Mouse (Mus musculus) G1E (cell line): ENCODE results near the gene Pi16. TPM values are rescaled to one million over a fixed set of nuclear protein-coding genes. Genes with fewer than 3 reads are reported as not detected.

Experiments
- ATAC-seq: 2 replicates; pipeline ENCODE4 v1.8.0; 2016; ENCODE audit warnings: mild to moderate bottlenecking; ENCODE audit not compliant: insufficient number of reproducible peaks, poor library complexity, low FRiP score, severe bottlenecking; ENCODE audit errors: extremely low read depth
- DNase-seq: peaks from one replicate; pipeline ENCODE4 v3.0.0; 2012; ENCODE audit warnings: low spot score
- H3K27me3 ChIP-seq: 2 replicates; pipeline ENCODE4 v1.6.1; 2012; ENCODE audit warnings: mild to moderate bottlenecking, low read length, inconsistent platforms; ENCODE audit not compliant: insufficient read depth
- H3K36me3 ChIP-seq: replicated peaks from 2 replicates; pipeline ENCODE3; 2012; ENCODE audit warnings: mild to moderate bottlenecking, inconsistent platforms
- H3K4me1 ChIP-seq: 2 replicates; pipeline ENCODE4 v1.6.1; 2012; ENCODE audit warnings: low read depth, low read length, inconsistent platforms, mixed read lengths; ENCODE audit not compliant: insufficient read depth
- H3K4me3 ChIP-seq: 2 replicates; pipeline ENCODE4 v1.5.1; 2012; ENCODE audit warnings: low read depth, mild to moderate bottlenecking, inconsistent platforms, low read length, moderate library complexity, mixed read lengths
- H3K9me3 ChIP-seq: replicated peaks from 2 replicates; pipeline ENCODE4 v1.6.1; 2012; ENCODE audit warnings: inconsistent platforms
- CTCF ChIP-seq: IDR thresholded peaks from 2 replicates; pipeline ENCODE4 v1.5.1; 2012; ENCODE audit warnings: low read depth, low read length, inconsistent platforms, mixed read lengths
- GATA1 ChIP-seq: IDR thresholded peaks from 2 replicates; pipeline ENCODE4 v1.6.1; 2012; ENCODE audit warnings: borderline replicate concordance, low read length, inconsistent platforms, mixed read lengths
- GATA2 ChIP-seq: IDR thresholded peaks from 2 replicates; pipeline ENCODE4 v1.6.1; 2012; ENCODE audit warnings: low read depth, low read length, inconsistent platforms, borderline replicate concordance
- POLR2AphosphoS5 ChIP-seq: IDR thresholded peaks from 2 replicates; pipeline ENCODE4 v1.6.1; 2012; ENCODE audit warnings: low read depth, low read length, inconsistent platforms; ENCODE audit not compliant: insufficient replicate concordance
- TAL1 ChIP-seq: conservative IDR thresholded peaks from 2 replicates; pipeline ENCODE4 v1.6.1; 2012; ENCODE audit warnings: low read depth, low read length, inconsistent platforms, mixed read lengths
- polyA plus RNA-seq: library from polyadenylated mRNA; stranded (reverse); fragments of >175 nt; gene quantifications from 2 replicates; pipeline ENCODE4 v1.2.3, GENCODE M21; 2012
- total RNA-seq, 2 experiments: library from RNA; stranded (forward) in 1 of 2; stranded (reverse) in 1 of 2; fragments of 200-1000 nt in 1 of 2; fragments of >200 nt in 1 of 2; fragmentation: Nextera tagmentation in 1 of 2; gene quantifications; 2 replicates each; pipeline ENCODE4 v1.2.3; 2014 to 2017

Pi16 gene
- total and polyA plus RNA-seq, 3 experiments = 2.5 to 7.5 (median 5.5) TPM

GRCm38 (mm10) chr17:29330671-29331410 is 13.4 kb downstream of the Pi16 start:
- no peak for TF ChIP-seq POLR2AphosphoS5
- no peak for TF ChIP-seq TAL1
- TF ChIP-seq CTCF = no peak
- TF ChIP-seq GATA2 = no peak
- TF ChIP-seq GATA1 = no peak
- Histone ChIP-seq H3K27me3 (no peaks in the 10 kb centered on the region; the same call in 1 of the 2 replicates), H3K4me3 (no peak overlapping the region), H3K9me3 (no peaks in the 10 kb centered on the region), H3K4me1 (peaks cover 28% of the 10 kb centered on the region), H3K36me3 (peaks cover 95% of the 10 kb centered on the region)
- DNase-seq (no peak), ATAC-seq (no peak)

GRCm38 (mm10) chr17:29332186-29332685 is 14.8 kb downstream of the Pi16 start:
- peaks cover 22% of the 10 kb centered on the region for H3K4me1 ChIP-seq
- no peaks in the 10 kb centered on the region for H3K9me3 ChIP-seq
- H3K27me3 ChIP-seq = no peaks in the 10 kb centered on the region; the same call in 1 of the 2 replicates
- H3K36me3 ChIP-seq = peaks cover 95% of the 10 kb centered on the region
- ATAC-seq = no peak
- no peak for DNase-seq
- no peak overlapping the region for H3K4me3 ChIP-seq
- TF ChIP-seq POLR2AphosphoS5 (no peak), GATA1 (no peak), CTCF (no peak), GATA2 (no peak), TAL1 (no peak)

GRCm38 (mm10) chr17:29336266-29336990 is 18.9 kb downstream of the Pi16 start:
- H3K36me3 ChIP-seq = peaks cover 97% of the 10 kb centered on the region
- peaks cover 44% of the 10 kb centered on the region for H3K4me1 ChIP-seq
- DNase-seq (no peak), ATAC-seq (no peak)
- no peaks in the 10 kb centered on the region for H3K9me3 ChIP-seq
- H3K27me3 ChIP-seq = no peaks in the 10 kb centered on the region
- no peak for TF ChIP-seq GATA1
- no peak for TF ChIP-seq GATA2
- TF ChIP-seq POLR2AphosphoS5 = no peak
- TF ChIP-seq TAL1 = no peak
- no peak for TF ChIP-seq CTCF
- H3K4me3 ChIP-seq = no peak overlapping the region

- H3K36me3 ChIP-seq = peaks cover 97% of the 10 kb centered on the region
- DNase-seq = no peak
- no peak overlapping the region for H3K4me3 ChIP-seq
- TF ChIP-seq GATA1 (no peak), CTCF (no peak), TAL1 (no peak), GATA2 (no peak), POLR2AphosphoS5 (no peak)
- peaks cover 49% of the 10 kb centered on the region for H3K4me1 ChIP-seq
- no peak for ATAC-seq
- H3K27me3 ChIP-seq = no peaks in the 10 kb centered on the region
- no peaks in the 10 kb centered on the region for H3K9me3 ChIP-seq
These were observed 20.7 kb downstream of the Pi16 start for GRCm38 (mm10) chr17:29337979-29338823.

- peaks cover 49% of the 10 kb centered on the region for H3K4me1 ChIP-seq
- H3K9me3 ChIP-seq = no peaks in the 10 kb centered on the region
- ATAC-seq = no peak
- no peak for DNase-seq
- H3K4me3 ChIP-seq = no peak overlapping the region
- TF ChIP-seq CTCF (no peak), POLR2AphosphoS5 (no peak), TAL1 (no peak), GATA1 (no peak), GATA2 (no peak)
- peaks cover 97% of the 10 kb centered on the region for H3K36me3 ChIP-seq
- peaks cover 2% of the 10 kb centered on the region; the same call in 1 of the 2 replicates for H3K27me3 ChIP-seq
These were observed 21.8 kb downstream of the Pi16 start for GRCm38 (mm10) chr17:29339170-29339768.
